Mouse (Mus musculus) adrenal gland, adult 18-20 months (tissue): ENCODE data around the gene Fbxo28. TPM values are rescaled to one million over a fixed set of nuclear protein-coding genes. Genes with fewer than 3 reads are reported as not detected.

ENCODE experiments used
- DNase-seq, 2 experiments: peaks; one replicate each; pipeline ENCODE4 v3.0.0; 2021 to 2022; ENCODE audit warnings: low spot score in 2 of 2
- total RNA-seq, 2 experiments: library from RNA; stranded (reverse); gene quantifications; 1 replicate in 1 of 2; 2 replicates in 1 of 2; pipeline ENCODE4 v1.2.3; 2021

Fbxo28 gene
- total RNA-seq, 2 experiments from 2014 or later = 35.2 to 50.7 TPM

- DNase-seq = no peak
Observed at GRCm38 (mm10) chr1:182289781-182290180, 51.6 kb downstream of the Fbxo28 start.

- no peak for DNase-seq
Observed at GRCm38 (mm10) chr1:182288601-182289000, 52.8 kb downstream of the Fbxo28 start.

GRCm38 (mm10) chr1:182287781-182288180 lies 53.6 kb downstream of the Fbxo28 start:
- no peak for DNase-seq

GRCm38 (mm10) chr1:182284795-182285194 lies 56.6 kb downstream of the Fbxo28 start:
- DNase-seq = no peak

GRCm38 (mm10) chr1:182283231-182283630 lies 58.2 kb downstream of the Fbxo28 start:
- no peak for DNase-seq

- DNase-seq = peak; percentile 99
Observed at GRCm38 (mm10) chr1:182282091-182283075, 59.0 kb downstream of the Fbxo28 start, which contains the start of gene Degs1. Degs1 (minus strand) TSS chr1:182282804.

- no peak for DNase-seq
Observed at GRCm38 (mm10) chr1:182281251-182281711, 60.1 kb downstream of the Fbxo28 start.

GRCm38 (mm10) chr1:182280577-182280976 lies 60.9 kb downstream of the Fbxo28 start:
- no peak for DNase-seq

- no peak for DNase-seq
Observed at GRCm38 (mm10) chr1:182280046-182280445, 61.4 kb downstream of the Fbxo28 start.

GRCm38 (mm10) chr1:182279436-182279835 lies 62.0 kb downstream of the Fbxo28 start:
- DNase-seq = no peak

DNA sequence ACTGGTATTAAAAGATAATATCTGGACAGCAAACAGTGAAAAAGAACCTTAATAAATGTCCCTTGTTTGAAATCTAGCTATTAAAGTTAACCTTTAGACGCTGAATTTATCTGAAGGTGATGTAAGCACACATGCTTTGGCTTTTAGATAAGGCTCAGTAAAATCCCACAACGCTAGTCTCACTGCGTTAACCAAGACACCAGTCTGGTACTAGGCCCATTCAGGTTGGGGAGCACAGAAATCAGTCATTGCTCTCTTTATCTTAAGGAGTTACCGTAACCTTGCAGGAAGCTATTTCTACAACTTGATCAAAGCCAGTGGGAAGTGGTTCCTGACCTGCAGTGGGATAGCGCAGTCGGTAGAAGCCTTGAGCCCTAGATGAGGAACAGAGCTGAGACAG lies 66.3 kb downstream of the Fbxo28 start:
- no peak for DNase-seq

DNA sequence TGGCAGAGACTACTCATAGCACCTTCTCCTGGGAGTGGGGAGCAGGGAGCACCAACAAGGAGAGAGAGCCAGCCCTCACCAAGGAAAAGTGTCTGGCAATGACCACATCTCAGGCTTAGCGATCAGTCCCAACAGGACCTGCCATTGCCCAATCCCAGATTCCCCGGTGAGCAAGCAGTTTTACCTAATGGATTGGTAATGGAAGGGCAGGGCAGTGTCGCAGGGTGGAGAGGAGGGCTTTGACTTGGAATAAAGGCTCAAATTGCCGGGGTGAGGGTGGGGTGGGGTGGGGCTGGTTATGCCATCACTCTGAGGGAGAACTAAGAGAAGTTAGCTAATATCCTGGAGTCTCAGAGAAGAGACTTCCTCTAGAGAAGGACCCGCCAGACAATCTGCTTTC lies 69.8 kb downstream of the Fbxo28 start:
- no peak for DNase-seq

- DNase-seq = no peak
Observed at GRCm38 (mm10) chr1:182271130-182271529, 70.3 kb downstream of the Fbxo28 start.

DNA sequence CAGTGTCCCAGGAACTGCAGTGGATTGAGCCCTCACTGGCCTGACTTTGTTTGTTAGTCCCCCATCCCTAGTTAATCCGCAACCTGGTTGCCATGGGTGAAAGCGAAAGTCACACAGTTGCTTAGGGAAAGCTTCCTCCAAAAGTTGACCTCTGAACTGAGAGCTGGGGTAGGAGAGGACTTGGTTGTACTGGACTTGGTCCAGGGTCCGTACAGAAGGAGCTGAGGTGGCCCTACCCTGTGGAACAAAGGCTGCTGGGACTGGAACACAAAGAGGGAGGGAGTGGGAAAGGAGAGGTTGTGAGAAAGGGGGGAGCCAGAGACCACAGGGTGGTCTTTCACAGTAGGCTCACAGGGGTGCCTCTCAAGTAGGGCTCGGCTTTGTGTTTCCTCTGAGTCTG lies 73.1 kb downstream of the Fbxo28 start:
- DNase-seq = no peak

DNA sequence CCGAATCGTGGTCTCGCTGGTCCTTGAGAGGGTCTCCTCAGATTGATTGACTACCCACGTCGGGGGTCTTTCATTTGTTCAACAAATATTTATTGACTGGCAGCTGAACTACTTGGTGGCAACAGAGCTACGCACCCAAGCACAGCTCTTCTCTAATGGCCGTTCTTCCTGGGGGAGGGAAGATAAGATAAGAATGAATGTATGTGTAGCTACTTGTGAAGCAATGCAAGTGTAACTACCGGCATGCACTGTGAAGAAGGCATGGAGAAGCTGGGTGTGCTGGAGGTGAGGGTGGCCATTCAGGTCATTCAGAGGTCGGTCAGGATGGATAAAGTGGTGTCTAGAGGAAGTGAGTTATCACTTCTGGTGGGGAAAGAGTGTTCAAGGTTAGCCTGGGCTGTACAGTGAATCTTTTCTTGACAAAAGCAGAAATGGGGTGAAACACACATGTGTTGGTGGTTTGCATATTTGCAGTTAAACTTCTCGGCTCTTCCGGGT lies 75.4 kb downstream of the Fbxo28 start:
- no peak for DNase-seq

Other genes with a start within 250 kb of the Fbxo28 start
- 10 to 100 TPM; 48.5 to 62.1 TPM for gene Srp9, start 216.9 kb downstream of the Fbxo28 start, total RNA-seq
- gene Vmn1r1, start 177.1 kb downstream of the Fbxo28 start, total RNA-seq = not detected
- 10 to 100 TPM; 77.1 to 82.5 TPM for gene Degs1, start 58.8 kb downstream of the Fbxo28 start, total RNA-seq
- 10 to 100 TPM; 17.5 to 20.2 TPM for gene Trp53bp2, start 67.5 kb upstream of the Fbxo28 start, total RNA-seq
- 100 to 1,000 TPM in 1 of 2 experiments, 10 to 100 TPM in 1; 63.1 to 122 TPM for gene Capn2, start 176.0 kb upstream of the Fbxo28 start, total RNA-seq
- gene Capn8, start 223.4 kb upstream of the Fbxo28 start, total RNA-seq = under 1 TPM; 0.19 to 0.33 TPM